Comparison of ENCODE assay signal across 35 mouse cellular contexts in genomic region chr3:38538309-38538708, GRCm38 (mm10).
"Had no signal": no experiment of that assay in that cellular context is flagged by ENCODE, and none has a peak within 500 bp of the region (broad histone marks: within the 10 kb centered on the region; RNA-seq: fewer than 3 reads in every experiment).

No protein-coding gene starts in this region.

- H3K36me3 ChIP-seq: heart, embryonic 10.5 days; heart, embryonic 12.5 days; heart, embryonic 13.5 days; heart, embryonic 15.5 days; hindbrain, embryonic 10.5 days; hindbrain, embryonic 12.5 days; hindbrain, embryonic 13.5 days; hindbrain, embryonic 15.5 days; intestine, embryonic 15.5 days; kidney, embryonic 15.5 days had no signal

- H3K9me3 ChIP-seq: heart, embryonic 10.5 days; heart, embryonic 12.5 days; heart, embryonic 13.5 days; heart, embryonic 15.5 days; hindbrain, embryonic 10.5 days; hindbrain, embryonic 12.5 days; hindbrain, embryonic 13.5 days; hindbrain, embryonic 15.5 days; intestine, embryonic 15.5 days; kidney, embryonic 15.5 days had no signal

- H3K4me1 ChIP-seq: heart, embryonic 10.5 days; heart, embryonic 12.5 days; heart, embryonic 13.5 days; heart, embryonic 15.5 days; hindbrain, embryonic 10.5 days; hindbrain, embryonic 12.5 days; hindbrain, embryonic 13.5 days; hindbrain, embryonic 15.5 days; kidney, embryonic 15.5 days had no signal

- H3K27ac ChIP-seq: heart, embryonic 10.5 days; heart, embryonic 13.5 days; heart, embryonic 15.5 days; hindbrain, embryonic 10.5 days; hindbrain, embryonic 12.5 days; hindbrain, embryonic 13.5 days; hindbrain, embryonic 14.5 days; hindbrain, embryonic 15.5 days; hindbrain, postnatal 0 days; intestine, embryonic 15.5 days; kidney, embryonic 15.5 days; kidney, postnatal 0 days; layer of hippocampus, adult 2 months had no signal

- H3K4me2 ChIP-seq: heart, embryonic 11.5 days; heart, embryonic 12.5 days; heart, embryonic 13.5 days; heart, embryonic 15.5 days; hindbrain, embryonic 12.5 days; hindbrain, embryonic 13.5 days; hindbrain, embryonic 14.5 days; hindbrain, embryonic 15.5 days; intestine, embryonic 15.5 days; kidney, embryonic 15.5 days had no signal

- H3K27me3 ChIP-seq: heart, embryonic 12.5 days; heart, embryonic 13.5 days; heart, embryonic 15.5 days; hindbrain, embryonic 12.5 days; hindbrain, embryonic 13.5 days; hindbrain, embryonic 15.5 days; intestine, embryonic 15.5 days; kidney, embryonic 15.5 days had no signal

- H3K9ac ChIP-seq: heart, embryonic 12.5 days; heart, embryonic 13.5 days; heart, embryonic 15.5 days; hindbrain, embryonic 12.5 days; hindbrain, embryonic 13.5 days; hindbrain, embryonic 14.5 days; hindbrain, embryonic 15.5 days; intestine, embryonic 15.5 days; kidney, embryonic 15.5 days had no signal

- DNase-seq: heart, postnatal 10 days; heart, postnatal 14 days; heart, postnatal 36 days; heart, postnatal 4 days; kidney, adult 11 months; kidney, adult 18-20 months; kidney, adult 2 months; kidney, adult 8-10 months; kidney, adult 9 months; kidney, postnatal 10 days; kidney, postnatal 14 days; kidney, postnatal 25 days; kidney, postnatal 36 days; kidney, postnatal 4 days; layer of hippocampus, adult 9-11 months; layer of hippocampus, postnatal 36 days had no signal

- ATAC-seq: hindbrain, embryonic 16.5 days; hindbrain, postnatal 0 days; inflammation-experienced regulatory T-cells, adult 6 months; intestine, embryonic 15.5 days; intestine, embryonic 16.5 days; intestine, postnatal 0 days had no signal

- H3K4me3 ChIP-seq: heart, embryonic 10.5 days; heart, embryonic 12.5 days; heart, embryonic 13.5 days; heart, embryonic 15.5 days; hindbrain, embryonic 10.5 days; hindbrain, embryonic 12.5 days; hindbrain, embryonic 13.5 days; hindbrain, embryonic 15.5 days; intestine, embryonic 15.5 days; kidney, embryonic 15.5 days; layer of hippocampus, adult 2 months had no signal
